Mouse (Mus musculus) liver, postnatal 0 days (tissue): Measurements from ENCODE around the gene Hspb6. TPM values are rescaled to one million over a fixed set of nuclear protein-coding genes. Genes with fewer than 3 reads are reported as not detected.
A peak's percentile ranks its signal among the peaks of the same experiment; 100 is the strongest.

ENCODE experiments used
- ATAC-seq: fragments of 200-750 bp; cut with Nextera tagmentation; 2 replicates; pipeline ENCODE4 v1.8.0; 2017; ENCODE audit warnings: mild to moderate bottlenecking, moderate library complexity
- DNase-seq: peaks from one replicate; pipeline ENCODE4 v3.0.0-alpha.2; 2016
- H3K27ac ChIP-seq: fragments of 300-500 bp; sonication (generic); 2 replicates; pipeline ENCODE4 v1.5.1; 2014; ENCODE audit warnings: antibody characterized with exemption, moderate library complexity, mild to moderate bottlenecking, low read depth
- H3K27me3 ChIP-seq: fragments of 300-500 bp; sonication (generic); 2 replicates; pipeline ENCODE4 v1.6.1; 2014; ENCODE audit warnings: low read length, control low read depth, mixed read lengths; ENCODE audit not compliant: insufficient read depth
- H3K36me3 ChIP-seq: fragments of 300-500 bp; sonication (generic); replicated peaks from 2 replicates; pipeline ENCODE4 v1.6.1; 2014; ENCODE audit warnings: mild to moderate bottlenecking, control low read depth, low read length, moderate library complexity, mixed read lengths; ENCODE audit not compliant: insufficient read depth
- H3K4me1 ChIP-seq: fragments of 300-500 bp; sonication (generic); 2 replicates; pipeline ENCODE4 v1.6.1; 2014; ENCODE audit warnings: antibody characterized with exemption, mild to moderate bottlenecking, control low read depth; ENCODE audit not compliant: insufficient read depth
- H3K4me2 ChIP-seq: fragments of 300-500 bp; sonication (generic); 2 replicates; pipeline ENCODE4 v1.6.1; 2014; ENCODE audit warnings: low read depth, mild to moderate bottlenecking, low read length, moderate library complexity, mixed read lengths
- H3K4me3 ChIP-seq: fragments of 300-500 bp; sonication (generic); 2 replicates; pipeline ENCODE4 v1.5.1; 2014; ENCODE audit warnings: low read depth, low read length
- H3K9ac ChIP-seq: fragments of 300-500 bp; sonication (generic); replicated peaks from 2 replicates; pipeline ENCODE4 v1.6.1; 2014; ENCODE audit warnings: mild to moderate bottlenecking, moderate library complexity
- H3K9me3 ChIP-seq: fragments of 300-500 bp; sonication (generic); 2 replicates; pipeline ENCODE4 v1.6.1; 2016; ENCODE audit warnings: mild to moderate bottlenecking, control low read depth, low read length, mixed read lengths
- CTCF ChIP-seq: sonication (generic); IDR thresholded peaks from 2 replicates; pipeline ENCODE4 v1.5.1; 2016; ENCODE audit warnings: antibody characterized with exemption, low read depth
- EP300 ChIP-seq: IDR thresholded peaks from 2 replicates; pipeline ENCODE4 v1.6.1; 2016; ENCODE audit warnings: antibody characterized with exemption, low read depth, mild to moderate bottlenecking
- WGBS: fragments of 180-500 bp; shearing (Covaris S2); extraction: QIAGEN DNeasy Blood & Tissue Kit; methylation state at CpG from one replicate; pipeline ENCODE4 v1.1.7; 2014; ENCODE audit not compliant: insufficient replicate concordance; 5-methylcytosine and 5-hydroxymethylcytosine counted together
- polyA plus RNA-seq: library from polyadenylated mRNA; unstranded; fragments of >200 nt; fragmentation: Nextera tagmentation; extraction: Ambion mirVana; gene quantifications from 2 replicates; pipeline ENCODE4 v1.2.1, GENCODE M21; 2015

Gene Hspb6
- polyA plus RNA-seq, 1 experiment from 2014 or later = 4.9 TPM

GRCm38 (mm10) chr7:30588676-30589434 is 36.9 kb downstream of the Hspb6 start, which contains the start of gene Kmt2b:
Gene Kmt2b, minus strand, starts transcription at chr7:30588726.
- peak; percentile 96 for DNase-seq
- Histone ChIP-seq H3K27me3 (no peaks in the 10 kb centered on the region), H3K4me2 (peak within 1 kb of the TSS; percentile 88), H3K9me3 (no peaks in the 10 kb centered on the region), H3K36me3 (peaks cover 30% of the 10 kb centered on the region), H3K4me1 (peaks cover 19% of the 10 kb centered on the region; the same call in 1 of the 2 replicates), H3K27ac (peak within 1 kb of the TSS; percentile 97), H3K4me3 (peak within 1 kb of the TSS; percentile 99), H3K9ac (peak within 1 kb of the TSS; percentile 99)
- ATAC-seq = peak; percentile 93
- WGBS = under 1% methylated on average over 54 of the region's 68 CpGs
- no peak for TF ChIP-seq EP300
- TF ChIP-seq CTCF = 0 out of 2 replicates have a peak, but pooled peaks have one; percentile 6

GRCm38 (mm10) chr7:30589435-30590301 is 37.7 kb downstream of the Hspb6 start:
- H3K4me3 ChIP-seq = peak overlapping the region; percentile 99
- H3K4me1 ChIP-seq = peaks cover 22% of the 10 kb centered on the region; the same call in 1 of the 2 replicates
- H3K27ac ChIP-seq = peak overlapping the region; percentile 97

GRCm38 (mm10) chr7:30590927-30591604 is 39.1 kb downstream of the Hspb6 start:
- Histone ChIP-seq H3K27me3 (no peaks in the 10 kb centered on the region), H3K9ac (no peak overlapping the region; the same call in 1 of the 2 replicates), H3K9me3 (no peaks in the 10 kb centered on the region), H3K27ac (peak overlapping the region; percentile 61; the same call in 1 of the 2 replicates), H3K36me3 (peaks cover 7% of the 10 kb centered on the region; the same call in 1 of the 2 replicates), H3K4me2 (peak overlapping the region; percentile 88), H3K4me3 (peak overlapping the region; percentile 99; the same call in 1 of the 2 replicates), H3K4me1 (peaks cover 22% of the 10 kb centered on the region; the same call in 1 of the 2 replicates)
- ATAC-seq = no peak
- no peak for TF ChIP-seq EP300
- DNase-seq = no peak
- 84% methylated on average over 9 of the region's 9 CpGs for WGBS

More at GRCm38 (mm10) chr7:30589435-30590301, 37.7 kb downstream of the Hspb6 start:
- Histone ChIP-seq H3K27me3 (no peaks in the 10 kb centered on the region), H3K9me3 (no peaks in the 10 kb centered on the region), H3K36me3 (peaks cover 21% of the 10 kb centered on the region), H3K9ac (peak overlapping the region; percentile 99), H3K4me2 (peak overlapping the region; percentile 88)
- DNase-seq (peak; percentile 89), ATAC-seq (peak; percentile 55)
- TF ChIP-seq CTCF (peak; percentile 96), EP300 (no peak)
- 25% methylated on average over 40 of the region's 40 CpGs for WGBS

GRCm38 (mm10) chr7:30591605-30591951 is 39.6 kb downstream of the Hspb6 start:
- no peak overlapping the region for H3K4me3 ChIP-seq
- ATAC-seq (no peak), DNase-seq (no peak)
- no peak for TF ChIP-seq CTCF
- TF ChIP-seq EP300 = no peak
- H3K27ac ChIP-seq = no peak overlapping the region
- no peak overlapping the region for H3K4me2 ChIP-seq
- 79% methylated on average over 4 of the region's 4 CpGs for WGBS
- no peak overlapping the region for H3K9ac ChIP-seq
- no peaks in the 10 kb centered on the region for H3K9me3 ChIP-seq
- H3K27me3 ChIP-seq = no peaks in the 10 kb centered on the region
- peaks cover 22% of the 10 kb centered on the region; the same call in 1 of the 2 replicates for H3K4me1 ChIP-seq
- peaks cover 2% of the 10 kb centered on the region; the same call in 1 of the 2 replicates for H3K36me3 ChIP-seq

- Histone ChIP-seq H3K9me3 (no peaks in the 10 kb centered on the region), H3K4me1 (0 out of 2 replicates have a peak, but pooled peaks cover 13% of the 10 kb centered on the region), H3K27me3 (no peaks in the 10 kb centered on the region), H3K27ac (no peak overlapping the region), H3K36me3 (no peaks in the 10 kb centered on the region), H3K4me2 (no peak overlapping the region), H3K9ac (no peak overlapping the region), H3K4me3 (no peak overlapping the region)
- 59% methylated on average over 5 of the region's 5 CpGs for WGBS
- TF ChIP-seq EP300 (no peak), CTCF (no peak)
- no peak for DNase-seq
- ATAC-seq = no peak
Measured at GRCm38 (mm10) chr7:30592772-30593423, 40.9 kb downstream of the Hspb6 start.
